Mouse (Mus musculus) left cerebral cortex, adult 2 months (tissue): ENCODE measurements around the gene Ubn2. TPM values are rescaled to one million over a fixed set of nuclear protein-coding genes. Genes with fewer than 3 reads are reported as not detected.
"Not testable (repeated sequence)": the region's sequence is repeated elsewhere in the genome, so short reads cannot be mapped to it uniquely, and the experiment has no call there.

Experiments used
- DNase-seq, 2 experiments: peaks; one replicate each; pipeline ENCODE4 v3.0.0; 2021 to 2022; ENCODE audit warnings: low spot score in 2 of 2, mixed read lengths in 1 of 2; ENCODE audit errors: extremely low spot score in 1 of 2
- H3K27ac ChIP-seq: fragments of 200-600 bp; 2 replicates; pipeline ENCODE4 v1.8.1; 2022
- H3K4me3 ChIP-seq: fragments of 200-600 bp; 2 replicates; pipeline ENCODE4 v1.8.1; 2022
- CTCF ChIP-seq: fragments of 200-600 bp; IDR thresholded peaks from 2 replicates; pipeline ENCODE4 v1.8.1; 2022; ENCODE audit warnings: antibody characterized with exemption, mild to moderate bottlenecking, moderate library complexity
- intact Hi-C: fragments of 180-260 bp; cut with DNase I; formaldehyde crosslinking; loops from one replicate; pipeline ENCODE4 v1.15.1; 2025
- microRNA-seq, 2 experiments: library from miRNA; unstranded; fragments of <30 nt; microRNA quantifications; one replicate each; pipeline ENCODE4 v1.2.0; 2021
- total RNA-seq, 2 experiments: library from RNA; stranded (reverse); gene quantifications; 2 replicates each; pipeline ENCODE4 v1.2.3; 2021

Ubn2 gene
- total RNA-seq, 2 experiments from 2014 or later: 53.7 to 65.8 TPM

- Histone ChIP-seq H3K27ac (peak overlapping the region; percentile 100; the same call in 1 of the 2 replicates), H3K4me3 (peak overlapping the region; percentile 91)
- no peak for DNase-seq
- intact Hi-C loops: loop anchor here (5.0 kb wide), 1 partner anchor 162 kb away; no protein-coding TSS in a partner anchor
- TF ChIP-seq CTCF: no peak
These were observed 102.0 kb downstream of the Ubn2 start for GRCm38 (mm10) chr6:38535788-38536187.

GRCm38 (mm10) chr6:38544141-38544540 is 110.4 kb downstream of the Ubn2 start:
- H3K4me3 ChIP-seq, H3K27ac ChIP-seq, intact Hi-C loops, DNase-seq: not testable (repeated sequence)

GRCm38 (mm10) chr6:38547005-38547404 is 113.3 kb downstream of the Ubn2 start:
- H3K4me3 ChIP-seq, H3K27ac ChIP-seq, DNase-seq, intact Hi-C loops: not testable (repeated sequence)

GRCm38 (mm10) chr6:38547707-38548106 is 114.0 kb downstream of the Ubn2 start:
- no peak for DNase-seq
- TF ChIP-seq CTCF: no peak
- Histone ChIP-seq H3K27ac (no peak overlapping the region), H3K4me3 (no peak overlapping the region)
- intact Hi-C loops: no loop called here

GRCm38 (mm10) chr6:38548595-38548994 is 114.8 kb downstream of the Ubn2 start:
- H3K27ac ChIP-seq, intact Hi-C loops, H3K4me3 ChIP-seq, DNase-seq: not testable (repeated sequence)

GRCm38 (mm10) chr6:38549840-38550239 is 116.1 kb downstream of the Ubn2 start:
- Histone ChIP-seq H3K27ac (peak overlapping the region; percentile 99), H3K4me3 (peak overlapping the region; percentile 94)
- DNase-seq, intact Hi-C loops: not testable (repeated sequence)

- peak overlapping the region; percentile 99 for H3K27ac ChIP-seq
- H3K4me3 ChIP-seq: peak overlapping the region; percentile 94
- intact Hi-C loops: loop anchor here (1.0 kb wide), 1 partner anchor 16 kb away; no protein-coding TSS in a partner anchor
- TF ChIP-seq CTCF: no peak; the same call in 1 of the 2 replicates
- DNase-seq: peak in 1 of 2 experiments; percentile 54
These were observed 116.7 kb downstream of the Ubn2 start for GRCm38 (mm10) chr6:38550250-38551061.

- Histone ChIP-seq H3K4me3 (peak within 1 kb of the TSS; percentile 94), H3K27ac (peak within 1 kb of the TSS; percentile 99)
- DNase-seq: peak; percentile 92 to 96
- TF ChIP-seq CTCF: no peak
- intact Hi-C loops: loop anchor here (1.0 kb wide), 1 partner anchor 17 kb away; no protein-coding TSS in a partner anchor
These were observed 117.6 kb downstream of the Ubn2 start, which contains the start of gene Luc7l2 for GRCm38 (mm10) chr6:38551062-38551988. Luc7l2 (plus strand) TSS chr6:38551334.

GRCm38 (mm10) chr6:38551989-38552635 is 118.4 kb downstream of the Ubn2 start:
- Histone ChIP-seq H3K4me3 (peak overlapping the region; percentile 94), H3K27ac (peak overlapping the region; percentile 99)
- peak; percentile 96 to 97 for DNase-seq
- intact Hi-C loops: loop anchor here (1.0 kb wide), 1 partner anchor 18 kb away; no protein-coding TSS in a partner anchor
- TF ChIP-seq CTCF: no peak

GRCm38 (mm10) chr6:38552636-38553000 is 118.9 kb downstream of the Ubn2 start:
- TF ChIP-seq CTCF: no peak
- Histone ChIP-seq H3K27ac (no peak overlapping the region; the same call in 1 of the 2 replicates), H3K4me3 (peak overlapping the region; percentile 94)
- intact Hi-C loops: no loop called here
- no peak for DNase-seq

Small RNAs within 50 kb of the gene (microRNA-seq; reads per million reads assigned to microRNA genes)
- 0 reads per million in 2 experiments for gene Mir7670

Other genes with a start within 250 kb of the Ubn2 start
- gene D630045J12Rik, start 179.9 kb upstream of the Ubn2 start, total RNA-seq: 10 to 100 TPM; 46.0 to 49.9 TPM
- gene Zc3hav1l, start 134.7 kb upstream of the Ubn2 start, total RNA-seq: 1 to 10 TPM; 3.2 to 3.4 TPM
- gene Zc3hav1, start 79.3 kb upstream of the Ubn2 start, total RNA-seq: 1 to 10 TPM; 2.5 to 3.1 TPM
- 10 to 100 TPM; 12.4 to 13.1 TPM for gene Ttc26, start 52.5 kb upstream of the Ubn2 start, total RNA-seq
- gene Fmc1, start 99.6 kb downstream of the Ubn2 start, total RNA-seq: 10 to 100 TPM; 53.2 to 58.7 TPM
- gene Luc7l2, start 117.4 kb downstream of the Ubn2 start, total RNA-seq: 100 to 1,000 TPM; 180 to 183 TPM
- 1 to 10 TPM in 1 of 2 experiments, under 1 TPM in 1; 0.70 to 1.1 TPM for gene Klrg2, start 203.3 kb downstream of the Ubn2 start, total RNA-seq
- 10 to 100 TPM; 67.4 to 69.7 TPM for gene Clec2l, start 229.1 kb downstream of the Ubn2 start, total RNA-seq